Mouse (Mus musculus): ENCODE measurements at regions not wholly inside any gene's neighbourhood (a gene's known extent, or its start where the extent isn't known, plus 50 kb on each side); places are given as distances from the start of the nearest gene placed in this dataset.

DNA sequence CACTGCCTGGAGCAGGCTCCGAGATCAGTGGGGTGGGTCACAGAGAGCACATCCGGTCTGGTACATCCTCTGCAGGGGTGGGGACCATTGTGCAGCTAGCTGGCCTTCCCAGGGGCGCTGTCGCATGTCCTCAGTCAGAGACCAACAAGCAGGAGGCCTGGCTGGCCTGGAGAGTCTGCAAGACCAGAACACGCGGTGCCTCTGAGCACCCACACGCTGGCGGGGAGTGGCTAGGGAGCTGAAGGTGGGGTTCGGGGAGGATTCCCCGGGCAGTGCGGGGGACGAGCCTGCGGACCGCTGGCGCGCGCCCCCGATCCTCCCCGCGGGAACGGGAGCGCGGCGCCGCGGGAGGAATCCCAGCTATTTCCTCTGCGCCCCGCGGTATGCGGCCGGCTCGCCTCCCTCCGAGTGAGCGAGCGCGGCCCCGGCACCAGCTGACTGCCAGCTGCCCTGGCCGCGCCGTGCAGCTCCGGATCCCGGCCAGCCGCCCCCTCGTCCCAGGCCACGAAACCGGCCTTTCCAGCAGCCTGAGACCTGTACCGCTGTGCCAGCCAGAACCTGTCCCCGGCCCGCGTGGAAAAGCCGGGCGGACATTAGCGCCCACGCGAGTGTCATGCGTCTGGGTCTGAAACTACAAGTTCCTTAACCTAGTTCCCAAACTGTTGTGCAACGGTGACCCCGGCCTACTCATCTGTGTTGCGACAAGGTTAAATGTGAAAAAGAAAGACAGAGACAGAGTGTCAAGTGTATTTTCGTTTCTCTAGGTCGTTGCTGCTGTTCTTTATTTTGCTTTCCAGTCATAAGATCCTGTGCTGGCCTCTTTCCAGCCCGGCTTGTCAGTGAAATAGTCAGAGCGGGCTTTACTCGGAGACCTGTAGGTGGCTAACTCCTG, 61.2 kb downstream of the Pkdcc start:
- ATAC-seq (replicated peaks; ENCODE audit: poor library complexity) = peak; percentile 53

DNA sequence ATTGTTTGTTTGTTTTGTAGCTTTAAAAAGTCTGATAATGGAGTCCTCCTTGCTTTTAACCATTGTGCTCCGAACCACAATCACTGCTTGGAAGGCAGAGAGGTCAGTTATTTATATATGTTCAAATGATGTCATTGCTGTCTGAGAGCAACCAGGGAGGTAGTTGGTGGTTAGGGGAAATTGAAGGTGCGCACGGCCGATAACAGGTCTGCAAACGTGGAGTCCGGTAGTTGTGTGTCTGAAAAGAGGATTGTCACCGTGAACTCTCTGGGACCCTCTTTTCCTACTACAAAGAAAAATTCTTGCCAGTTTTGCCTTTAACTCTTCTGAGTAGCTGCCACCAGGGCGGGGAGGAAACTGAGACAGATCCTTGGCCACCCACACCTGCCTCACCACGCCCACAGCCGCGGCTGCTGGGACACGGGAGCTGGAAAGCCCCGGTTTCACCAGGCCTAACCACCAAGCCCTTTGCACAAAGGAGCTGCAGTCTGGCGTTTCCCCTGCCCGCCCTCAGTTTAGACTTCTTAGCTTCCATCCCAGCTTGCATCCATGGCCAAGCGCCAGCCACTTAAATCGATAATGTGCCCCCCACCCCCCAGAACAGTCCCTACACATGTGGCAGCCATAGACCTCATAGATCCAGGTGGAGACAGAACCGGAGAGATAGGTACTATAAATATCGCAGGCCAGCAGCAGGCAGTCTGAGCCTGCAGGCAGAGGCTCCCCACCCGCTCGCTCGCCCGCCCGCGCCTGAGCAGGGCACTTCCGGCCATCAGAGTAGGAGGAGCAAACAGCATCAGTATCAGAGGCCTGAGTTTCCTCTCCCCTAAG, 62.2 kb downstream of the Pkdcc start:
- peak; percentile 37 for ATAC-seq (replicated peaks; ENCODE audit: poor library complexity)

DNA sequence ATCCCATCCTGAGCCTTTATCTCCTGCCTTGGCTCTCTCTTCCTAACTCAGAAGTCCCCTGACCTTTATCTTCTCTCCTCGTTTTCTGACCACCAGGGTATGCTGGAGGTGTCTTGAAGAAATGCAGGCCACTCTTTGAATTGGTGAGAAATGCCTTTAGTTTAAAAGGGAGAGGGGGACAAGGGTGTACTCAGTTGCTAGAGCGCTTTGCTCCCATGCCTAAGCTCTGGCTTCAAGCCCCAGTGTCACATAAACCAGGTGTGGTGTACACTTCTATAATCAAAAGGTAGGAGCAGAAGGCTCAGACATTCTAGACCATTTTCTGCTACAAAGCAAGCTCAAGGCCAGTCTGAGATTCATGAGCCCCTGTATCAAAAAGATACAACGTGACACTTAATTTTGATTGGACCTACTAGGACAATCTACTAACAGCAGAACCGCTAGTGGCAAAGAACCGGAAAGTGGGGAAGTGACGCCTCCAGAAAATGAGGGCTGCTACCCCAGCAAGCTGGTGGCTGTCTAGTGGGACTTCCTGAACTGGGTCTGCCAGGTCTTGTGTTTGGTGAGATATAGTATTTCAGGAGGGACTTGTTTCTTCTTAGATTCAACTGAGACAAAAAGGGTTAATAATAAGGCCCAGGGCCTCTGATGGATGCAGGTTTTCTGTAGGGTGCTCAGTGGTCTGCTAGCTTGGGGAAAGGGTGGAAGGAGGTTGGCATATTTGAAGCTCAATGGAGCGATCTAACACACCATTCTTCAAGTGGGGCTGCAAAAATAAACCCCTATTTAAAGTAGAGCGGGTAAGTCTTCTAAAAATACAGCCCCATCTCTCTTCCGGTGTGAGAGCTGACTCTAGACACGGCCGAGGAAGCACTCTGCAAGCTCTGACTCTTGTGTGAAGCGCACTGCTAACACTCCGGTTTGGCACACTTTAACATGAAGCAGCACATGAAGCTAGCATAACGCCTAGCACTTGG, 63.1 kb downstream of the Pkdcc start:
- peak; percentile 27 for ATAC-seq (replicated peaks; ENCODE audit: poor library complexity)

DNA sequence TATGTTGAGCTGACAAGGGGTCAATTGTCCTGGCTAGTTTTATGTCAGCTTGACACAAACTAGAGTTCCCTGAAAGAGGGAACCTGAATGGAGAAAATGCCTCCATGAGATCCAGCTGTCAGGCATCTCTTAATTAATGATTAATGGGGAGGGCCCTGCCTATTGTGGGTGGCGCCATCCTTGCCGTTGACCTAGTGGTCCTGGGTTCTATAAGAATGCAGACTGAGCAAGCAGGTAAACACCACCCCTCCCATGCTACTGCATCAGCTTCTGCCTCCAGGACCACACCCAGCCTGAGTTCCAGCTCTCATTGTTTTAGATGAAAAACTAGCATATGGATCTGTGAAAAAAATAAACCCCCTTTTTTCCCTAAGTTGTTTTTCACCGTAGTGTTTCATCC, 67.4 kb upstream of the Eml4 start:
- ATAC-seq (replicated peaks; ENCODE audit: poor library complexity) = no peak

DNA sequence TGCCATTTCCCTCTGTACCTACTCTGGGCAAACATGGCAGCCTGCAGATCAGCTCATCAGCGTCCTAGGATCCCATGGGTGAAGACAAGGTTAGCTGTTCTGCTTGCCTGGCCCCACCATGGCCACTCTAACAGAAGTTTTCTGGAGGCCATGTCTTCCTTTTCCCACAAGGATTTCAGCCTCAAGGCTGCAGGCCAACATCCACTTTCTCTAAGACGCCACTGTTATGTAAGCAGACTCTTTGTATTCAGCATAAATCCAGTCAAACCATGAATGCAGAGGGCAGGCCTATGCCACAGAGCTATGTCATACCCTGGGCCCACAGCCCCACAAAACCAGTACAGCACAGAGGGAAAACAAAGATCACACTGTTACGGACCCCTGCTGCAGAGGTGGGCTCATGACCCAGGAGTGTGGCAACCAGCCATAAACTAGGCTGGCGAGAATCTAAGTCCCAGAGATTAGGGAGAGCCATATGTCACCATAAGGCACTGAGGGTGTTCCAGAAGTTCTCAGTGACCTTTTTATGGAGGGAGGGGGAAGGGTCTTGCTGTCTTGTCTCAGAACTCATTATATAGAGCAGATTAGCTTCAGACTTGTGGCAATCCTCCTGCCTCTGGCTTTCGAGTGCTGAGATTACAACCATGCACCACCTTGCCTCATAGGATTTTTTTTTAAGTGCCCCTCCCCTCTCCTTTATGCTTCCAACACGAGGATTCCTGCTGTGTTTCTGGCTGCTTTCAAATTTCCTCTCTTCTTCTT, 63.2 kb upstream of the Eml4 start:
- no peak for ATAC-seq (replicated peaks; ENCODE audit: poor library complexity)

DNA sequence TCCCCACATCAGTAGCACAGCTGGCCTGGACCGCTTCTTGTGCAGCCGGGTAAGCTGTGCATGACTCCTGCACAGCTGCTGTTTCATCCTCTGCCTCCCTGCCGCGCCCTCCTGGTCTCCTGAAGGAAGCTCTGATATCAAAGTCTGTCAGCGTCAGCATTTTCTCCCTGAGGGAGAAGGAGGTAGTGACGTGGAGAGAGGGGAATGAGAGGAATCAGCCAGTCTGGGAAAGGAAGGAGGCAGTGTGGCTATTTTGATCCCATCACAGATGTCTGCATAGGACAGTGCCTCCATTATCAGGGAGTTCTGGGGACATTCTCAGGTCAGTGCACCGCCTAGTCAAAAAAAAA, 62.6 kb upstream of the Eml4 start:
- no peak for ATAC-seq (replicated peaks; ENCODE audit: poor library complexity)

DNA sequence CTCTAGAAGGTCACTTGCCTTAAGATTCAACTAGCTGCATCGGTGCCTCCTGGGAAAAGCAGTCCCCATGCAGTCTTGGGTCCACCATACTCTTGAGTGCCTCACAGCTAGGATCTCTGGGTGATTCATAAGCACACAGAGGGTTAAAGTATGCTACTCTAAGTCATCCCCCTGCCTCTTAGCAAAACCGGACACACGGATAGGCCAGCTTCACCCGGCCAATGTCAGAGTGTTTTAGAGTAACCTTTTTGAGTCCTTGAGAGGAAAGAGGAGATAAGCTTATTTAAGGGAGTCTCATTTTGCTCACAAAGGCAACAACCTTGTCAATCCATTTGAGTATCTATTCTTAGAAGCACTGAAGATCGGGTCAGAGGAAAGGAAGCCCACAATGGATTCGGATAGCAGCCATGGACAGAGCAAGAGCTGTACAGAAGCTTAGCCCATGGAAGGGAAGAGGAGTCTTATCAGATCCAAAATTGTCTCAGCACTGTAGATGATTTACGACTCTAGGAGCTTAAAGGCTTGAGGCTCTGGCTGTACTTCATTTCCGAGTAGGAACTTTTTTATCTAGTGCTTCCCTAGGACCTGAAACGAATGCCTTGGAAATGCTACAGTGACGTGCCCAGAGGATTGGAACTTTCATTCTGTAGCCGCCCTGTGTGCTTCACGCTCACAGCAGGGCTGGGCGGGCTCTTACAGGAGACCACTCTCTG, 55.0 kb upstream of the Eml4 start:
- no peak for ATAC-seq (replicated peaks; ENCODE audit: poor library complexity)

DNA sequence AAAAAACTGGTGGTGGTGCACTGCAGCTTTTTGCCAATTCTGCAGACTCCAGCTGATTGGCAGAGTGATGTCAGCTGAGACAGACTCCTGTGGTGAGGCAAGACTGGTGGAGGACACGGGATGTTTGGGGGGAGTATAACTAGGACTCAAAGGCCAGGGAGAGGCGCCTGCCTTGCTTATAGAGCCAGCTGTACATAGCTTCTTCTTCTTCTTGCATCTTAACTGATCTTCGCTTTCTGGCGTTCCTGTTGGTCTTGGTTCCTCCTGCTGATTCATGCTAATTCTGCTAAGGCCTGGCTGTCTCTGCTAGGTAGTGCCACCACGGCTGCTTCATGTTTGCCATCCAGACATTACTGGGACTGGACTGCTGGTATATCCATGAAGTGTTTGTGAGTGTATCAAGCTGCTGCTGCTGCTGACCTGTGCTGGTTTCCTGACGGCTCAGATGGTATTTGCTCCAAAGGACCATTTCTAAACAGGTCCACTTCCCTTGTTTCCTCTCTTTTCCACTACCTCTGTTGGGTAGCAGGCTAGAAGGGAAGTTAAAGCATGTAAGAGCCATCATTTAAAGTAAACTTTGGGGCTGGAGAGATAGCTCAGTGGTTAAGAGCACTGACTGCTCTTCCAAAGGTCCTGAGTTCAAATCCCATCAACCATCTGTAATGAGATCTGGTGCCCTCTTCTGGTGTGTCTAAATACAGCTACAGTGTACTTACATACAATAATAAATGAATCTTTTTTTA, 53.2 kb upstream of the Eml4 start:
- peak; percentile 76 for ATAC-seq (replicated peaks; ENCODE audit: poor library complexity)
